Mouse (Mus musculus) urinary bladder, adult 18-20 months (tissue): ENCODE results near the gene Mansc1.
"Not testable (repeated sequence)": the region's sequence is repeated elsewhere in the genome, so short reads cannot be mapped to it uniquely, and the experiment has no call there.

ENCODE experiments used
- DNase-seq, 2 experiments: peaks; one replicate each; pipeline ENCODE4 v3.0.0; 2022; ENCODE audit warnings: low spot score in 2 of 2, mixed read lengths in 2 of 2

The Mansc1 gene

GRCm38 (mm10) chr6:134631947-134632687 is at the start of gene Mansc1:
Gene Mansc1, minus strand, starts transcription at chr6:134632488.
- peak; percentile 30 to 66 for DNase-seq

GRCm38 (mm10) chr6:134679330-134679729 is 47.0 kb upstream of the Mansc1 start:
- not testable (repeated sequence) for DNase-seq

- DNase-seq, result no peak
These were observed 45.7 kb upstream of the Mansc1 start for GRCm38 (mm10) chr6:134678037-134678436.

- no peak for DNase-seq
These were observed 45.2 kb upstream of the Mansc1 start for GRCm38 (mm10) chr6:134677504-134677903.

- not testable (repeated sequence) for DNase-seq
These were observed 41.4 kb upstream of the Mansc1 start for GRCm38 (mm10) chr6:134673712-134674111.

- no peak for DNase-seq
These were observed 38.7 kb upstream of the Mansc1 start for GRCm38 (mm10) chr6:134670881-134671411.

- no peak for DNase-seq
These were observed 37.0 kb upstream of the Mansc1 start for GRCm38 (mm10) chr6:134669179-134669865.

GRCm38 (mm10) chr6:134668519-134668918 is 36.2 kb upstream of the Mansc1 start:
- no peak for DNase-seq

GRCm38 (mm10) chr6:134665817-134666216 is 33.5 kb upstream of the Mansc1 start:
- DNase-seq, result no peak

GRCm38 (mm10) chr6:134664573-134664972 is 32.3 kb upstream of the Mansc1 start:
- no peak for DNase-seq

GRCm38 (mm10) chr6:134660714-134661406 is 28.6 kb upstream of the Mansc1 start:
- DNase-seq, result no peak

- no peak for DNase-seq
These were observed 27.0 kb upstream of the Mansc1 start for GRCm38 (mm10) chr6:134659108-134659958.

- no peak for DNase-seq
These were observed 24.2 kb upstream of the Mansc1 start for GRCm38 (mm10) chr6:134656527-134656926.

- DNase-seq, result no peak
These were observed 16.1 kb upstream of the Mansc1 start for GRCm38 (mm10) chr6:134648356-134648755.

GRCm38 (mm10) chr6:134647621-134648020 is 15.3 kb upstream of the Mansc1 start:
- no peak for DNase-seq

- no peak for DNase-seq
These were observed 14.5 kb upstream of the Mansc1 start for GRCm38 (mm10) chr6:134646835-134647234.

GRCm38 (mm10) chr6:134643296-134643695 is 11.0 kb upstream of the Mansc1 start:
- DNase-seq, result no peak

- DNase-seq, result no peak
These were observed 9.6 kb upstream of the Mansc1 start for GRCm38 (mm10) chr6:134641738-134642446.

- DNase-seq, result peak; percentile 88 to 89
These were observed 8.5 kb upstream of the Mansc1 start for GRCm38 (mm10) chr6:134640485-134641475.
